13 mouse cellular contexts compared by ENCODE assay signal in genomic region chr14:12341789-12342457, GRCm38 (mm10). TPM values are rescaled to one million over a fixed set of nuclear protein-coding genes. Genes with fewer than 3 reads are reported as not detected.
DNase-seq lines count a peak whose midpoint lies in the region; ATAC-seq lines count a peak whose summit lies in the region.
"Had no signal": no experiment of that assay in that cellular context is flagged by ENCODE, and none has a peak within 500 bp of the region (broad histone marks: within the 10 kb centered on the region; RNA-seq: fewer than 3 reads in every experiment).

No protein-coding gene starts in this region.

- DNase-seq in hindbrain, embryonic 11.5 days (ENCODE audit: low spot score) = peak; percentile 53
- peak; percentile 54 for DNase-seq in embryo, embryonic 10.5 days (ENCODE audit: low spot score)
- DNase-seq in spleen, postnatal 36 days (ENCODE audit: low spot score in 2 of 2) = no peak
- DNase-seq in kidney, adult 18-20 months = no peak
- DNase-seq: lung, adult 18-20 months; thymus, adult 18-20 months had no signal

- ATAC-seq in hindbrain, embryonic 11.5 days (ENCODE audit: low FRiP score) = no peak
- no peak for ATAC-seq in hindbrain, embryonic 13.5 days (ENCODE audit: low FRiP score)
- ATAC-seq in forebrain, embryonic 15.5 days (replicated peaks) = no peak
- no peak for ATAC-seq in midbrain, embryonic 15.5 days (replicated peaks)

- H3K4me2 ChIP-seq in hindbrain, embryonic 11.5 days (replicated peaks; ENCODE audit: low read depth, low read length) = no peak overlapping the region
- H3K4me2 ChIP-seq in hindbrain, embryonic 13.5 days = no peak overlapping the region
- H3K4me2 ChIP-seq in forebrain, embryonic 15.5 days (replicated peaks) = peak overlapping the region; percentile 62
- H3K4me2 ChIP-seq in midbrain, embryonic 15.5 days = no peak overlapping the region
- H3K4me2 ChIP-seq: hindbrain, embryonic 14.5 days had no signal

- H3K4me1 ChIP-seq in hindbrain, embryonic 11.5 days (replicated peaks; ENCODE audit: control insufficient read depth, insufficient read depth, low read length) = no peaks in the 10 kb centered on the region; the same call in 1 of the 2 replicates
- H3K4me1 ChIP-seq in hindbrain, embryonic 13.5 days (replicated peaks) = peaks cover 28% of the 10 kb centered on the region
- H3K4me1 ChIP-seq in forebrain, embryonic 15.5 days = peaks cover 63% of the 10 kb centered on the region
- H3K4me1 ChIP-seq in midbrain, embryonic 15.5 days = peaks cover 26% of the 10 kb centered on the region

- no peak overlapping the region for H3K4me3 ChIP-seq in hindbrain, embryonic 11.5 days (ENCODE audit: low read depth, low read length)
- H3K4me3 ChIP-seq in hindbrain, embryonic 13.5 days = no peak overlapping the region
- peak overlapping the region; percentile 51 for H3K4me3 ChIP-seq in forebrain, embryonic 15.5 days
- H3K4me3 ChIP-seq in midbrain, embryonic 15.5 days = 0 out of 2 replicates have a peak overlapping the region, but pooled peaks have one; percentile 0
- H3K4me3 ChIP-seq: limb, embryonic 12.5 days; neural tube, embryonic 12.5 days had no signal

- no peak overlapping the region for H3K27ac ChIP-seq in hindbrain, embryonic 11.5 days (ENCODE audit: low read depth, low read length)
- H3K27ac ChIP-seq in hindbrain, embryonic 13.5 days = no peak overlapping the region
- H3K27ac ChIP-seq in forebrain, embryonic 15.5 days (replicated peaks) = peak overlapping the region; percentile 95
- H3K27ac ChIP-seq in midbrain, embryonic 15.5 days = no peak overlapping the region
- H3K27ac ChIP-seq: hindbrain, embryonic 14.5 days; limb, embryonic 12.5 days; neural tube, embryonic 12.5 days had no signal

- H3K36me3 ChIP-seq in hindbrain, embryonic 11.5 days (ENCODE audit: control insufficient read depth, insufficient read depth, low read length) = no peaks in the 10 kb centered on the region
- H3K36me3 ChIP-seq in hindbrain, embryonic 13.5 days = no peaks in the 10 kb centered on the region
- no peaks in the 10 kb centered on the region for H3K36me3 ChIP-seq in forebrain, embryonic 15.5 days
- no peaks in the 10 kb centered on the region for H3K36me3 ChIP-seq in midbrain, embryonic 15.5 days (replicated peaks)
- H3K36me3 ChIP-seq: limb, embryonic 12.5 days; neural tube, embryonic 12.5 days had no signal

- H3K9ac ChIP-seq in hindbrain, embryonic 11.5 days (ENCODE audit: low read depth, low read length) = no peak overlapping the region
- no peak overlapping the region for H3K9ac ChIP-seq in hindbrain, embryonic 13.5 days
- peak overlapping the region; percentile 65 for H3K9ac ChIP-seq in forebrain, embryonic 15.5 days (replicated peaks)
- no peak overlapping the region for H3K9ac ChIP-seq in midbrain, embryonic 15.5 days
- H3K9ac ChIP-seq: hindbrain, embryonic 14.5 days; limb, embryonic 12.5 days; neural tube, embryonic 12.5 days had no signal

- H3K27me3 ChIP-seq in hindbrain, embryonic 11.5 days (ENCODE audit: control insufficient read depth, insufficient read depth, low read length) = peaks cover 94% of the 10 kb centered on the region
- H3K27me3 ChIP-seq in hindbrain, embryonic 13.5 days = peaks cover 99% of the 10 kb centered on the region
- H3K27me3 ChIP-seq in forebrain, embryonic 15.5 days = peaks cover 13% of the 10 kb centered on the region
- peaks cover 76% of the 10 kb centered on the region for H3K27me3 ChIP-seq in midbrain, embryonic 15.5 days (replicated peaks)

- H3K9me3 ChIP-seq in hindbrain, embryonic 11.5 days (ENCODE audit: control insufficient read depth, low read length) = no peaks in the 10 kb centered on the region
- no peaks in the 10 kb centered on the region for H3K9me3 ChIP-seq in hindbrain, embryonic 13.5 days
- H3K9me3 ChIP-seq in forebrain, embryonic 15.5 days = no peaks in the 10 kb centered on the region
- no peaks in the 10 kb centered on the region for H3K9me3 ChIP-seq in midbrain, embryonic 15.5 days
- H3K9me3 ChIP-seq: limb, embryonic 12.5 days; neural tube, embryonic 12.5 days had no signal

- 2% methylated on average over 24 of the region's 24 CpGs for WGBS in hindbrain, embryonic 11.5 days
- WGBS in hindbrain, embryonic 13.5 days = 3% methylated on average over 24 of the region's 24 CpGs
- 12% methylated on average over 24 of the region's 24 CpGs for WGBS in forebrain, embryonic 15.5 days
- 5% methylated on average over 24 of the region's 24 CpGs for WGBS in midbrain, embryonic 15.5 days

RNA-seq across cellular contexts. Expression of gene Fezf2, which starts 6.1 kb away (rescaled TPM):
- polyA plus RNA-seq in hindbrain, embryonic 11.5 days (2014; fragmentation: Nextera tagmentation; extraction: Ambion mirVana) = not detected in 2 replicates
- 0.10 and 0.74 TPM in 2 replicates for polyA plus RNA-seq in hindbrain, embryonic 13.5 days (2015; fragmentation: Nextera tagmentation; extraction: Ambion mirVana)
- 90.9 and 94.3 TPM in 2 replicates for polyA plus RNA-seq in forebrain, embryonic 15.5 days (2015; fragmentation: Nextera tagmentation; extraction: Ambion mirVana)
- 4.1 and 4.2 TPM in 2 replicates for polyA plus RNA-seq in midbrain, embryonic 15.5 days (2015; fragmentation: Nextera tagmentation; extraction: Ambion mirVana)
- polyA plus RNA-seq: hindbrain, embryonic 14.5 days; kidney, embryonic 14.5 days; neural tube, embryonic 12.5 days had no signal

RNA-seq across cellular contexts. Expression of gene 3830406C13Rik, which starts 58.0 kb away (rescaled TPM):
- polyA plus RNA-seq in hindbrain, embryonic 11.5 days (2014; fragmentation: Nextera tagmentation; extraction: Ambion mirVana) = 26.2 and 33.2 TPM in 2 replicates
- 31.5 and 34.8 TPM in 2 replicates for polyA plus RNA-seq in hindbrain, embryonic 13.5 days (2015; fragmentation: Nextera tagmentation; extraction: Ambion mirVana)
- polyA plus RNA-seq in forebrain, embryonic 15.5 days (2015; fragmentation: Nextera tagmentation; extraction: Ambion mirVana) = 44.9 and 48.7 TPM in 2 replicates
- polyA plus RNA-seq in midbrain, embryonic 15.5 days (2015; fragmentation: Nextera tagmentation; extraction: Ambion mirVana) = 34.8 and 37.5 TPM in 2 replicates

RNA-seq across cellular contexts. Expression of gene Gm49355, which starts 58.1 kb away (rescaled TPM):
- polyA plus RNA-seq in hindbrain, embryonic 11.5 days (2014; fragmentation: Nextera tagmentation; extraction: Ambion mirVana) = 0.08 and 0.23 TPM in 2 replicates
- 0.10 TPM in 1 of 2 replicates, not detected in the other for polyA plus RNA-seq in hindbrain, embryonic 13.5 days (2015; fragmentation: Nextera tagmentation; extraction: Ambion mirVana)
- 0.17 TPM in 2 replicates for polyA plus RNA-seq in forebrain, embryonic 15.5 days (2015; fragmentation: Nextera tagmentation; extraction: Ambion mirVana)
- 0.14 TPM in 1 of 2 replicates, not detected in the other for polyA plus RNA-seq in midbrain, embryonic 15.5 days (2015; fragmentation: Nextera tagmentation; extraction: Ambion mirVana)
- polyA plus RNA-seq: kidney, embryonic 14.5 days had no signal

Comparison
In these comparisons a context has a peak if more than half of its experiments do, and no peak if none do; other contexts are left out.
1. DNase-seq: peak in hindbrain, embryonic 11.5 days (single experiment) and embryo, embryonic 10.5 days (single experiment); none in spleen, postnatal 36 days (0 of 2) and kidney, adult 18-20 months (single experiment).
2. H3K4me3 ChIP-seq: peak in forebrain, embryonic 15.5 days (single experiment) and midbrain, embryonic 15.5 days (single experiment); none in hindbrain, embryonic 11.5 days (single experiment) and hindbrain, embryonic 13.5 days (single experiment).
3. RNA of gene Fezf2, which starts 6.1 kb away (polyA plus RNA-seq): 90.9 to 94.3 TPM in forebrain, embryonic 15.5 days; 4.1 to 4.2 TPM in midbrain, embryonic 15.5 days, 0.10 to 0.74 TPM in hindbrain, embryonic 13.5 days and not detected in hindbrain, embryonic 11.5 days; every median in the first group is over 10 times any median in the second.